Mouse (Mus musculus) CD4-positive helper T cell, adult 2 months (primary cell): ENCODE measurements around the gene Crip2.

Experiments used
- DNase-seq: peaks from one replicate; pipeline ENCODE4 v3.0.0-alpha.2; 2012; ENCODE audit warnings: low read depth, missing footprints, low spot score

Crip2 gene

GRCm38 (mm10) chr12:113139908-113140615 is at the start of gene Crip2:
Crip2 (plus strand) TSS chr12:113140236.
- DNase-seq, result peak; percentile 95

- no peak for DNase-seq
Observed at GRCm38 (mm10) chr12:113097040-113097439, 43.0 kb upstream of the Crip2 start.

- peak; percentile 60 for DNase-seq
Observed at GRCm38 (mm10) chr12:113097749-113098281, 42.2 kb upstream of the Crip2 start, which contains the start of gene Mta1. Mta1 (plus strand) TSS chr12:113098278.

GRCm38 (mm10) chr12:113098530-113099151 is 41.4 kb upstream of the Crip2 start:
- peak; percentile 59 for DNase-seq

- peak; percentile 20 for DNase-seq
Observed at GRCm38 (mm10) chr12:113099470-113100237, 40.4 kb upstream of the Crip2 start.

GRCm38 (mm10) chr12:113100448-113101076 is 39.5 kb upstream of the Crip2 start:
- no peak for DNase-seq

- DNase-seq, result peak; percentile 48
Observed at GRCm38 (mm10) chr12:113101251-113101960, 38.6 kb upstream of the Crip2 start.

GRCm38 (mm10) chr12:113102461-113102860 is 37.6 kb upstream of the Crip2 start:
- peak; percentile 80 for DNase-seq

GRCm38 (mm10) chr12:113103846-113104451 is 36.1 kb upstream of the Crip2 start:
- DNase-seq, result peak; percentile 41

GRCm38 (mm10) chr12:113106386-113106785 is 33.6 kb upstream of the Crip2 start:
- DNase-seq, result no peak

- no peak for DNase-seq
Observed at GRCm38 (mm10) chr12:113107431-113108124, 32.5 kb upstream of the Crip2 start.

GRCm38 (mm10) chr12:113108528-113109283 is 31.3 kb upstream of the Crip2 start:
- no peak for DNase-seq

- DNase-seq, result no peak
Observed at GRCm38 (mm10) chr12:113109801-113110200, 30.2 kb upstream of the Crip2 start.

- no peak for DNase-seq
Observed at GRCm38 (mm10) chr12:113114141-113114540, 25.9 kb upstream of the Crip2 start.

GRCm38 (mm10) chr12:113114856-113115538 is 25.0 kb upstream of the Crip2 start:
- no peak for DNase-seq

- DNase-seq, result peak; percentile 64
Observed at GRCm38 (mm10) chr12:113119516-113120410, 20.3 kb upstream of the Crip2 start.

GRCm38 (mm10) chr12:113124726-113125125 is 15.3 kb upstream of the Crip2 start:
- DNase-seq, result no peak

- no peak for DNase-seq
Observed at GRCm38 (mm10) chr12:113130732-113131131, 9.3 kb upstream of the Crip2 start.
